Mouse (Mus musculus) ES-Bruce4 (cell line): ENCODE measurements around the gene Dnmt3a.

Experiments used
- CTCF ChIP-seq: IDR thresholded peaks from one replicate; pipeline ENCODE4 v1.8.1; 2011; ENCODE audit warnings: low read depth, low read length
- POLR2A ChIP-seq: IDR thresholded peaks from one replicate; pipeline ENCODE4 v1.8.1; 2011; ENCODE audit warnings: low read length; ENCODE audit not compliant: insufficient read depth

GRCm38 (mm10) chr12:3812251-3812650 lies 6.4 kb downstream of the Dnmt3a start:
- TF ChIP-seq POLR2A (no peak), CTCF (no peak)
